Mouse (Mus musculus) cerebellum, adult (tissue): ENCODE measurements around the gene Rgs7bp.

Experiments used
- ATAC-seq: cut with Nextera tagmentation; 2 replicates; pipeline ENCODE4 v1.9.2; 2017; ENCODE audit warnings: mild to moderate bottlenecking, moderate library complexity, mixed read lengths; ENCODE audit not compliant: insufficient number of reproducible peaks, low FRiP score, low TSS enrichment

Gene Rgs7bp

DNA sequence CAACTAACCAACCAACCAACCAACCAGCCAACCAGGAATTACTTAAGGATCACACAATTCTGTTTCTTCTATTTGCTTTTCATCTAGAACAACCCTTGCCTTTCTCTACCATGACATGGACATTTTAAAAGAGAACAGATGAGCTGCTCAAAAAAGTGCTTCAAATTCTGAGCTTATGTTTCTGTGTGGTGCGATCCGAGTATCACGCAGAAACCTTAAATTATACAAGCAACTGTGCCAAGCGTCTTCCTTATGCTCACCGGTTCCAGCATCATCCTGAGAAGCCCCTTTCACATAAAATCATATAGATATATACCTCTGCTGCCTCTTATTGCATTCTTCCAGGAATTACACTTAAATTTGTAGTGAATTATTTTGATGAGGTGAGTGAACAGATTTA is 43.4 kb downstream of the Rgs7bp start:
- ATAC-seq, result no peak

DNA sequence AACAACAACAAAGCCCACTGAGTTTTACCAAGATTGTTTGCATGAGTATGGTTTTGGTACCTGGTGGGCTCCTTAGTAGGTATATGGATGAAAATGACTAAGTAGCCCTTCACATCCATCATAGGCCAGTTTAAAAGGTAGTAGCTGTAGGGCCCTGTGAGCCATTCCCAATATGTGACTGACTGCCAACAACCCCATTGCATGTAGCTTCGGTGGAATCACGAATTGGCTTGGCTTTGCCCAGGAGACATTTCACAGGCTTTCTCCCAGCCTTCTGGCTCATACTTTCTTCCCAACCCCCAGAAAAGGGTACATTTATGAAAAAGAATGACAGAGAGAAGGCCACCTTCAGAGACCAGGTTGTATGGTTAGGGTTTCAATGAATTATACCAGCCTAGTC is 45.8 kb downstream of the Rgs7bp start:
- no peak for ATAC-seq

DNA sequence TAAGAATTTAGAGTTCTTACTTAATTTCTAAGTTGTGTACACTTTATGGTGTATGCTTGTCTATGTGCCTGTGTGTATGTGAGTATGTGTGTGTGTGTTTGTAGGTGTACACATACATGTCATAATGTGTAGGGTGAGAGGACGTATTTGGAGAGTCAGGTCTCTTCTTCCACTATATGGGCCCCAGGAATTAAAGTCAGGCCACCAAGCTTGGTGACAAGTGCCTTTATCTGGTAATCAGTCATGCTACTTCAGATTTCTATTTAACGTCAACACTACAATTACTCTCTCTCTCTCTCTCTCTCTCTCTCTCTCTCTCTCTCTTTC is 51.9 kb downstream of the Rgs7bp start:
- ATAC-seq, result no peak

DNA sequence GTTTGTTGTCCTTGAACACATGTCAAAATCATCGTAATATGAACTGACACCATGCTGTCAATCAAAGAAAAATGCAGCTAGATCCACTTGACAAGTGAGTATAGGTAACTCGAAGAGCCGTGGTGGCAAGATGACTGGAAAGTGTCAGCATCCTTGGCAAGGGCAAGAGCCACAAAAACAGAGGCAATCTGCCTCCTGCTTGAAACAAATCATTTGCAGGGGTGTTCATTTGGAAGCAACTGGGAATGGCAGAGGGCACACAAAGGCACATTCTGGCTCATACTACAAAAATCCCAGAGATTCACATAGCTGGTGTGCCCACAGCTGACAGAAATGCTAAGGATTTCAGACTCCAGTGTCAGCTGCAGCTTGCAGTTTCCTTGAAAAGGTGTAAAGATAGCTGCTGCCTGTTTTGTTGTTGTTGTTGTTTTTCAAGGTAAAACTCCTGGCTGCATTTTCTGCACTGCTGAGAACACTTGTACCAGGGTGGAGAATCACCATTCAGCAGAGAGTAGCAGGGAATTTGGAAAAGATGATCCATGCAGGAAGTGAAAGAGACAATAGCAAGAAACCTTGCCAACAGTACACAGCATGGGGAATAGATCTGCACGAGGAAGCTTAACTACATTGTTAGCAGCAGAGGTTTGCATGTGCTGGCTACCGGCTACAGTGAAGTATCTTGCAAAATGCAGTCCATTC is 52.4 kb downstream of the Rgs7bp start:
- ATAC-seq, result peak; percentile 69

DNA sequence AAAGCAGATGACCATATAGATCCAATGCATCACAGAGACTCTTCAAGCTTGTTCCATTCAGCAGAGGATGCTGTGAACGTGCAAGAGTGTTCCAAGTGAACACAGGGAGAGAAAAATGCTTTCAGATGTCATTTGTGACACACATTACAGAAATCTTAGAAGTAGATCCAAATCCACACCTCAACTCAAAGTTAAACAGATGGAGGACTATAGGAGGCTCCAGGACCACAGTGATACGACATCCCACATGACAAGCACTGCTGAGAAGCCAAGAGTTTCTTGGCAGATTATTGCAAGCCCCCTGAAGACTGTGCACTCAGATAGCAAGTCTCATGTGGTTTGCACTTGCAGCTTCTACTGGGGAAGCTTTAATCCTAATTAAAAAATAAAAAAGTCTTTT is 53.0 kb downstream of the Rgs7bp start:
- 0 out of 2 replicates have a peak, but pooled peaks have one; percentile 24 for ATAC-seq

DNA sequence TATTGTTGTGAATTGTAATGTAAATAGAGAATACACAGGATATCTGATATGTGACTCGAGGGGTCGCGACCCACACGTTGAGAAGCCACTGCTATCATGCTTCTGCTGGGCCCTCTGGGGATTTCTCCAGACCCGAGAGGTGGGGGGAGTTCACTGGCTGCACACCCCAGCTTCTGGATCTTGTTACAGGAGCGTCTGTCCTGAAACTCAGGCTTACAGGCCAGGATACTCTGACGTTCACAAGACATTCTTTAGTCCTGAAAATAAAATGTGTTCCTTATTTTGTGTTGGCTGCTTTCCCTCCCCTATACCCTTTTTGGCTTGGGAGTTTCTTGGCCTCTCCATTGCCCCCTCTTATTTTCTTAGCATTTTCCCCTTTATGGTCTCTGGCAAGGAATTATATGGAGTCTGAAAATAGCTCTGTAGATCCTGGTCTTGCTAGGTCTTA is 65.9 kb downstream of the Rgs7bp start:
- no peak for ATAC-seq

DNA sequence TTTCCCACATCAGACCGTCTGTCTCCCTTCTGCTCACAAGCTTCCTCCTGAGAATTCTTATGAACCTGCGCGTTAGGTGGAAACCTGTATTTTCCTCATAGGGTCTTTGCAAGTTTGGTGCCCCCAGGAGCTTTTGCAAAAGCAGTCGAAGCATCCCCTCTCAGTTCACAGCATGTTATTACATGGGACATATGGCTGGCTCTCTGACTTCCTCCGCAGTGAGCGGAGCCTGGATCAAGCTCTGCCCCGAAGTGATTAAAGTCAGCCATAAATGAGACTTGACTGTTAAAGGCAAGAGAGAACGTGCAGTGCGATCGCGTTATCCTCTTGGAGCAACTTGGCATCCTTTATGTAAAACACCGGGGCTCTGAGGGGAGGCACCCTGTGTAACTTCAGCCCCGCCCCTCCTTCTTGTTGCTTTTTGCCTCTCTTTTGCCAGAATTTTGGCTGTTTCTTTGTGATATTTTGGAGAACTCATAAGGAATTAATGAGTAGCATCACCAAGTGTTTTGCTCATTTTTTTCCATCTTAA is 66.7 kb downstream of the Rgs7bp start:
- ATAC-seq, result peak; percentile 80

DNA sequence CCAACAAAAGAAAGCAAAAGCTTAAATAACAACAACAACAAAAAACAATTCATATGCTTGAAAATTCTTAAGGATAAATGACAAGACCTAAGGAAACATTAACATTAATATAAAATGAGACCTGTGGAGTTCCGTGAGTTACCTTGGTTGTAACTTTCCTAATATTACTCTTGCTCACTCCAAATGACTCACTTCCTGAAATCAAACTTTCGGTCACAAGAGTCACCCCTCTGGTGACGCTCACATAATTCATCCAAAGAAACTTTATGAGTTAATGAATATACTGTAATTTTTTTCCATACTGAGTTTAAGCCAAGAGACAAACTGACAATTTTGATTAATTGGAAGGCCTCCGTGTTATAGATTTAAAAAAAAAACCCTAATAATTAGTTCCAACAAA is 69.0 kb downstream of the Rgs7bp start:
- ATAC-seq, result no peak

DNA sequence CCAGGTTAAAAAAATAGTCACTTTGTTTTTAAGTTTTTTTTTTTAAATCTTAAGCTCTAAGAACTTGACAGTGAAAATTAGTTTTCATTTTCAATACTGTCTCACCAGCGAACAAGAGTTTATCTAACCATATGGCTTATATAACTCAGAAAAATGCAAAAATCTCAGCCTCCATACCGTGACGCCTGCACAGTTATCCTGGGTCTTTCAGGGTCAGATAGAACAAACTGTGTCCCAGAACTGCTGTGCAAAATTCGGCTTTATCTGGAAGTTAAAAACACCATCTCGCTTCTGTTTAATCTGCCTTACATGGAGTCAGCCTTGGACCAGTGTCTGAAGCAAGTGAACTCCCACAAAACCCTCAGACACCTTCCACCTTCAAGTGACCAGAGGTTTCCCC is 70.7 kb downstream of the Rgs7bp start:
- ATAC-seq, result no peak

DNA sequence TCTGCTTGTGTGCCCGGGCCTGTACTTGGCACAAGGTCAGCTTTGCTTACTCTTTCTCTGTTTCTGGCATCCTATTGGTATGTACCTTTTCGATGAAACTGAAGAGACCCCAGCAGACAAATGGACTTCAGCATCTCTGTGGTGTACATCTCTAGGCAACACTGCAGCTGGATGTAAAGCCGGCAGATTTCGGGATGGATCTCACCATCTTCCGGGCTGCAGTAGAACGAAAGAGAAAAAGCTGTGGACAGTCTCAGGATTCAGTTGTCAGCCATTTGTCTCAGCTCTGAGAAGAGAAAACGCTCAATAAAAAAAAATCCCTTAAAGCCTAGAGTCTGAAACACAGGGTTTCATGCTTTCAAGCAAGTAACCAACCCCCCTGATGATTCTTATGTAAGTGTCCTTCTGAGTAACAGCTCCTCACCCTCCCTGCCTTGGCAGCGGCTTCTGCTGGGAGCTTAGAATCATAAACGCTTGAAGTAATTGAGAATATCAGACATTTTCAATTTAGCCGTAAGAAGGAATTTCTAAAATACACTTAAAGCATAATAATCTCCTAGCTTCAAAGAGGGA is 71.9 kb downstream of the Rgs7bp start:
- ATAC-seq, result peak; percentile 85

DNA sequence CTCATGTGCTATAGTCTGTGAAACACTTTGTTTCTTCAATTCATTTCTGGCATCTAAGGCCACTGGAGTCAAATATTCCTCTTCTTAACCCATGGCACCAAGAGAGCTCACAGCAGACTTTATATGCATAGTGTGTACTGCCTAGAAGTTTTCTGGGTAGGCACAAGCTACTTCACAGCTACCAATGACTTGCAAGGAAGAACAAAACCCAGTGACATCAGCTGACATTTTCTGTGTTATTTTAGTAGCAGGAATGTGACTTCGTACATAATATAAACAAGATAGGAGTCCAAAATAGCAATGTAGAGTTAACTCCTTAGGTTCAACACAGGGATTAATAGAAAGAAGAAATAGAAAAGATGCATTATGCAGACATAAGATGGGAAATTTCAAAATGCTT is 76.6 kb downstream of the Rgs7bp start:
- no peak for ATAC-seq

DNA sequence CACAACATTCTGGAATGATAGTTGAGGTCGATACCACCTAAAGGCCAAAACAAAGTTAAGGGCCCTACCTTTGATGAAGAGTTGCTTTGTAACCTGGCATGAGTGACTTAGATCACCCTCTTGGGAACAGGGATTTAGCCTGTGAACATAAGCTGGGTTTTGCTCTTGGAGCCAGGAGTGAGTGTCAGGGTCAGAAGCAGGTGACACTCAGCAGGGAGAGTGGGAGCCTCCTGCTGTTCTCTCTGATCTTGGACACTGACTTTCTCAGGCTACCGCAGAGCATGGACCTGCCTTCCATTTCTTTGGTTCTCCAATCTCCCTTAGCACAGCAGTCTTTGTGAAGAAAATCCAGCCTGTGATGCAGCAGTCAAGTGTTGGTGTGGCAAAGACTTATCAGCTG is 87.2 kb downstream of the Rgs7bp start:
- no peak for ATAC-seq

DNA sequence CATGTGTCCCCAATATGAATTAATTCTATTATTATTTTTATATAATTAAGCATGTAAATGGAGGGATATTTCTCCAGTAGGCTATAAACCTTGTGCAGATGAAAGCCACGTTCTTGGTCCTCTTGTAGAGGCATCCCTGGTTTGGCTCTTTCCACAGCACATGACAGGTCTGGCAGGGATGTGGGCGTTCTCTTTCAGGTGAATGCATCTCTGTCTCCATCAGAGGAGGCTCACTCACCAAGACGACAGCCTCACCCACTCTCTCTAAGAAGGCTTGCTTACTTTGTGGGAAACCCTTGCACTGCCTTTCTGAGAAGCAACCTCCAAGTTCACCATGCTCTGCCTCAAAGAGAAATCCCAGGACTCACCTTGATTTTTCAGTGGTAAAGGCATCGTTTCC is 91.0 kb downstream of the Rgs7bp start:
- ATAC-seq, result no peak

DNA sequence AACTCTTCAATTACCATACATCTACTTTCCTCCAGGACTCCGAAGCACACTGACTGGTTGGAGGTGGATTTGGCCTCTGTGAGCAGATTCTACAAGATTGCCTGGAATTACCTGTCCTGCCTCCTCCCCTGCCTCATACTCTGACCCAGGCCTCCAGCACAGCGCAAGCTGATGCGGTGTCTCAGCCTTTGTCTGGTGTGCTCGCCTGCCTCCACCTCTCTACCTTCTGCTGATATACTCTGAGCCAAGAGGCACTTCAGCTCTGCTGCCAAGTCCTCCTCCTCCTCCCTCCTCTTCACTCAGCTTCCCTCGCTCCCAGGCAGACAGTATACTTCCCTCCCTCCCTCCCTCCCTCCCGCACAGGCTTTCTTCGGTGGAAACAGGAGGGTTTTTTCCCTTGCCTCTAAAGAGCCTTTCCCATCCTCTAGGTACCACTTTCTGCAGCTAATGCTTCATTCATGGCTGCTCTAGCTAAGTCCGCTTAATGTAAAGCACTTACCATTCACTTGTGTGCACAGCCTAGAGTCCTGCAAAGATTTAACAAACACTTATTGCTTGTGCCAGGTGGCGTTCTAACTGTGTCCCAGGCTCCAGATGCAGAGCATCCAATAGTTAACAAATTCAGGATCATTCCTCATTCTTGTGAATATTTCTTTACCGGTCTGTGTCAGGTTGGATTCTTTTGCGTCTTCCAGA is 91.9 kb downstream of the Rgs7bp start:
- peak; percentile 92 for ATAC-seq

DNA sequence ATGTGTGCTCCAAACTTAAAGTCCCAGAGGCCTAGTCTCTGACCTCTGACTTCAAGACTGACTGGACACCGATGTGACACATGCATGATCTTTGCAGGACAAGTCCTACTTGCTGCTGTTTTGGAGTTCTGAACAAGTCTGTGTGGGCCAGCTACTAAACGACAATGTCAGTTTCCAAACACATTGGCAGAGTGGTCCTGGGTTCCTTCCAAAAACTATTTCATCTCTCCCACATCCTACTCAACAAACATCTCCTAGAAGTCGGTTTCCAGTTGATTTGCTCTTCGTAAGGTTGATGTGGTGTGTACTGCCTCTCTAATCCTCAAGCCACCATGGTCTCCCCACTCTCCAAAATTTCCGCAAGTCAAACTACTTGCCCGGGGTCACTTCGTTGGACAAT is 92.6 kb downstream of the Rgs7bp start:
- no peak for ATAC-seq

DNA sequence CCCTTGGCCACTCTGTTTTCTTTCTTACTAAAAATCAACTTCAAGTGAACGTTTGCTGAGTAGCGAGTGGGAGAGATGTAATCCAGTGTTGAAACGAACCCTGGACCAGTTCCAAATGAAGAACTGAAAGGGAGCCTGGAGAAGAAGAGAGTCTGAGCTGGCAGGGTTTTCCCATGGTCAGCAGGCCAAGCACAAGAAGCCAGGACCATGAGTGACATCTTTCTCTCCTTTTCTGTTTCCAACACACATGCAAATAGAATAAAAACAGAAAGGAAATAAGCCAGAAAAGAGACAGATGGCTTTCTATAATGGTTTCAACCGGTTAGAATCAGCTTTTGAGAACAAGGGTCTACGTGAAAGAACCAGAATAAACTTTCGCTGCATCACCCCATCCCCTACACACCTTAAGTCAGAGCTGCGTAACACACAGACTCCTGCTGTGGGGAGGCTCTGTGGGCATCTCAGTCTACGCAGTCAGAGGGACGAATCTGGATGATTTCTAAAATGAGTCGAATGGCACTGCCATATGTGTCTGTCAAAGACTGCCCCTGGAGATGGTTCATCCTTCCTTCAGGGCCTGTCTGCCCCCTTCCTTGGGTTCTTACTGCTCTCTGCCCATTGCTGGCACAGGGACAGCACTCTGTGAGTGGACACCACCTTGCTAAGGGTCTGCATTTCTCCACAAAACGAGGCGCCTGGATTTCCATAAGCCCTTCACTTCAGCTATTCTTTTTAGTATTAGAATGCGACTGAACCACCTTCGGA is 93.6 kb downstream of the Rgs7bp start:
- ATAC-seq, result peak; percentile 41; the same call in 1 of the 2 replicates

DNA sequence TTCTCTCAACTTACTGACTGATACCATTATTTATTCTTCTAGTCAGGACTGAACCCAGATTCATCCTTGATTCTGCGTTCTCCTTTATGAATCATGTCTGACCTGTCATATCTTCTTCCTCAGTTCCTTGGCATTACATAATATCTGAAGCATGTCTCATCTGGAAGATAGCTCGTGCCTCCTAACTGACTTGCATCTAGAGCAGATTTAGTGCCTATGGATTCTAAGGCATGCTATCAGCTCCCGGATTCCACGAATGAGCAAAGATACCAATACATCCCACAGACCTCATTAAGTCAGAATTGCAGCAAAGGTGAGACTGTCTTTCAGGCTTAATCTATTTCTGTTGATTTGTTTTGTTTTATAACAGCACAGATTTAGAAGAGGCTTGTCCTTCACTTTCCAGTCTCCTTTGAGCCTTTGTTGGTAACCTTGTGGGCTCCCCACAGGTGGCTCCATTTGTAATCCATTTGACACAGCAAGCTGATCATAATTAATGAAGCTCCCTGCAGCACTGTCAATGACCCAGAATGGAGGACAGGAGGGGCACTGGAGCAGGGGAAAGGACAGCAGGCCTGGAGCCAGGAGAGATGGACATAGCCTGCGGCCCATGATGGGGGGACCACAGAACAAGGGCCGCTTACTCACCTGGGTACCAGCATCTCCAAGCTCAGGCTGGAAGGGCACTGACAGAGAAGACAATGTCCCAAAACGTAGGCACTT is 94.4 kb downstream of the Rgs7bp start:
- peak; percentile 21 for ATAC-seq

DNA sequence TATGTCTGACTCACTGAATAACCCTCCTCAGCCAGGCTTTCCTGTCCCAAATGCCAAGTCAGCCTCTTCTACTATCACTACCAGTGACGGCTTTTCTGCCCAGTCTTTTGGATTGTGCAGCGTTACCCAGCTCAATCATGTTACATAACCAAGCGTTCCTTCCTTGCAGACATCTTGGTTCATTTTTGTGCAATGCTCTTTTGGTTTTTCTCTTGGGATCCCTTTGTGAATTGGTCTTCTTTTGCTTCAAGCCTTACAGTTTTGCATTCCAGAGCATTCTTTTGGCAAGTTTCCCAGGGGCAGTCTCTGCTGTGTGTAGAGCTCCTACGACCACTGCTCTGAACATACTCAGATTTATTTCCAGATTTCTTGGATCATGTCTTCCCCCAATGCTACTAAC is 95.0 kb downstream of the Rgs7bp start:
- no peak for ATAC-seq

DNA sequence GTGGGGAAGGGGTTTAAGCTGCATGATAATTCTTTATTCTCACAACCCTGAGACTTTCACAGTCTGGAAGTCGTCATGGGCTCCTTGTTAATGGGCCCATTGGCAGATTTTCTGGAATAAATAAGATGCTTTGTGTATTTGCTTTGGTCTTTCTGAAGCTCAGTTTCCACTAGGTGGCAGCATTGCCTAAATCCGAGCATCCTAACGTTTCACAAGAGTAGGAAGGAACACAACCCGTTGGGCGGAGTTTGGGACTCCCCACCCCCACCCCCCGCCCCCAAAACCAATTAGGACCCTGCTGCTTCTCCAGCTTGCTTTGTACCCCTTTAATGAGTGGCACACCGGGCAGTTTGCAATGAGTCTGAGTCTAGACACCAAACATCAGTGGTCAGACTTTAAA is 106.8 kb downstream of the Rgs7bp start:
- ATAC-seq, result peak; percentile 69

DNA sequence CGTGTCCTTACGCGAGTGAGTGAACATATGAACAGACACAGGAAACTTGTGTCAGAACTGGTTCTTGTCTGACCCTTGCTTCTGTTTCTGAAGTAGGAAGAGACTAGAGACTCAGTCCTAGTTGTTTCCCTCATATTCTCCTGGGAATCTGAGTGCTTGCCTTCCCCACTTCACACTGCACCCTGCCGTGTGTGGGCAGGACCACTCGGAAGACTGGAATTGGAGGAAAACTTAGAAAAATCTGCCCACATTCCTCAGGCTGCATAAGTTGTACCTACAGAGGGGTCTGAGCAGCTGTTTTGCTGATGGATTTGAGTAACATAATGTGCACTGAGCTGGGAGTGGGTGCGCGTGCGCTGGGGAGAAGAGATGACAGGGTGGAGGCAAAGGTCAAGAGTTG is 114.2 kb downstream of the Rgs7bp start:
- no peak for ATAC-seq
